7 mouse cellular contexts compared by ENCODE assay signal in the genomic region with DNA sequence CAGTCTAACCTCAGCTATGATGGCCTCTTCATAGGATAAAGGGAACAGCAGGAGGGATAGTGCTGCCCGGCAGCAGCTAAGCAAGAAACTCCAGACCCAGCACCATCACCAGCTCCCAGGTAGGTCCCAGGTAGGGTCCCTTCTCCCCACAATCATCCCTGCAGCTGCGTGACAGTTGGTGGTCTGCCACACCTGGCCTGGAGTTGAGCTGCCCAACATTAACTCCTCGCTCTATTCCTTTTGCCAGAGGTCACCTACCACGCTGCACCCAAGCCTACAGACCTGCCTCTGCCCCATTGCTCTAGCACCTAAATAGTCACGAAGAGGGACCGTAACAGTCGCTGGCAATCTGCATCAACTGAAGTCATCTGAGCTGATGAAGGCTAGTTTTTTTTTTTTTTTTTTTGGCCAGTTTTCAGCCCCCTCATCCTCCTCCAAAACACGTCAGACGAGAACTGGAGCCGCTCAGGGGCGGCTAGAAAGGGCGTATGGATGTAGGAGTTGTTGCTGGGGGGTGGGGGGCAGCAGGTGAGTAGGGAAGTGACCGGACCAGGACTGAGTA. TPM values are rescaled to one million over a fixed set of nuclear protein-coding genes. Genes with fewer than 3 reads are reported as not detected.
DNase-seq lines count a peak whose midpoint lies in the region; ATAC-seq and TF ChIP-seq lines count a peak whose summit lies in the region.

No protein-coding gene starts in this region.

- peak overlapping the region; percentile 96; the same call in 1 of the 2 replicates for H3K9ac ChIP-seq in neural tube, embryonic 11.5 days (ENCODE audit: low read length)
- peak overlapping the region; percentile 99 for H3K9ac ChIP-seq in forebrain, embryonic 13.5 days
- peak overlapping the region; percentile 90 for H3K9ac ChIP-seq in limb, embryonic 14.5 days (ENCODE audit: low read depth, low read length, severe bottlenecking)
- H3K9ac ChIP-seq in stomach, embryonic 16.5 days (ENCODE audit: low read length), result peak overlapping the region; percentile 91

- H3K9me3 ChIP-seq in neural tube, embryonic 11.5 days (ENCODE audit: control insufficient read depth, low read length), result no peaks in the 10 kb centered on the region
- no peaks in the 10 kb centered on the region for H3K9me3 ChIP-seq in forebrain, embryonic 13.5 days (replicated peaks)
- no peaks in the 10 kb centered on the region for H3K9me3 ChIP-seq in limb, embryonic 14.5 days (ENCODE audit: control insufficient read depth, low read length)
- no peaks in the 10 kb centered on the region for H3K9me3 ChIP-seq in stomach, embryonic 16.5 days (replicated peaks; ENCODE audit: control insufficient read depth, low read length)

- peak overlapping the region; percentile 83; the same call in 1 of the 2 replicates for H3K27ac ChIP-seq in neural tube, embryonic 11.5 days (ENCODE audit: low read depth, low read length)
- H3K27ac ChIP-seq in forebrain, embryonic 13.5 days, result peak overlapping the region; percentile 98
- H3K27ac ChIP-seq in limb, embryonic 14.5 days (replicated peaks; ENCODE audit: low read depth, low read length), result peak overlapping the region; percentile 91; the same call in 1 of the 2 replicates
- peak overlapping the region; percentile 10; the same call in 1 of the 2 replicates for H3K27ac ChIP-seq in stomach, embryonic 16.5 days (ENCODE audit: low read length)

- H3K4me2 ChIP-seq in neural tube, embryonic 11.5 days (ENCODE audit: low read depth), result peak overlapping the region; percentile 66
- peak overlapping the region; percentile 97 for H3K4me2 ChIP-seq in forebrain, embryonic 13.5 days
- H3K4me2 ChIP-seq in limb, embryonic 14.5 days (replicated peaks; ENCODE audit: low read depth, low read length, severe bottlenecking), result peak overlapping the region; percentile 71
- H3K4me2 ChIP-seq in stomach, embryonic 16.5 days (ENCODE audit: low read depth, low read length), result peak overlapping the region; percentile 79

- peaks cover 12% of the 10 kb centered on the region for H3K4me1 ChIP-seq in neural tube, embryonic 11.5 days (ENCODE audit: control insufficient read depth, insufficient read depth, low read length)
- H3K4me1 ChIP-seq in forebrain, embryonic 13.5 days, result peaks cover 38% of the 10 kb centered on the region
- peaks cover 13% of the 10 kb centered on the region for H3K4me1 ChIP-seq in limb, embryonic 14.5 days (ENCODE audit: control insufficient read depth, insufficient read depth, low read length)
- H3K4me1 ChIP-seq in stomach, embryonic 16.5 days (ENCODE audit: control insufficient read depth, insufficient read depth, low read length), result peaks cover 20% of the 10 kb centered on the region

- TF ChIP-seq POLR2A in limb, embryonic 14.5 days (IDR thresholded peaks at IDR 0.05; ENCODE audit: borderline replicate concordance, extremely low read depth, insufficient read depth, insufficient read length), result no peak

- no peaks in the 10 kb centered on the region for H3K36me3 ChIP-seq in neural tube, embryonic 11.5 days (ENCODE audit: control insufficient read depth, insufficient read depth, low read length)
- H3K36me3 ChIP-seq in forebrain, embryonic 13.5 days (ENCODE audit: poor library complexity, severe bottlenecking), result peaks cover 14% of the 10 kb centered on the region
- H3K36me3 ChIP-seq in limb, embryonic 14.5 days (ENCODE audit: control insufficient read depth, insufficient read depth, low read length), result no peaks in the 10 kb centered on the region
- no peaks in the 10 kb centered on the region for H3K36me3 ChIP-seq in stomach, embryonic 16.5 days (ENCODE audit: control insufficient read depth, insufficient read depth, low read length)

- no peak for DNase-seq in neural tube, embryonic 11.5 days (ENCODE audit: low spot score)
- no peak for DNase-seq in neural tube, embryonic 10.5 days (ENCODE audit: extremely low spot score, low spot score)
- DNase-seq in limb, embryonic 14.5 days (ENCODE audit: low spot score), result no peak
- no peak for DNase-seq in urinary bladder, postnatal 14 days (ENCODE audit: low spot score)
- DNase-seq in urinary bladder, adult 2 months (ENCODE audit: low spot score), result no peak

- 5% methylated on average over 13 of the region's 13 CpGs for WGBS in neural tube, embryonic 11.5 days
- 4% methylated on average over 13 of the region's 13 CpGs for WGBS in forebrain, embryonic 13.5 days
- whole genome bisulfite sequencing in limb, embryonic 14.5 days, result 5% methylated on average over 13 of the region's 13 CpGs
- WGBS in stomach, embryonic 16.5 days, result 9% methylated on average over 13 of the region's 13 CpGs

- peak overlapping the region; percentile 91 for H3K4me3 ChIP-seq in neural tube, embryonic 11.5 days (ENCODE audit: low read depth, low read length)
- H3K4me3 ChIP-seq in forebrain, embryonic 13.5 days, result peak overlapping the region; percentile 100
- peak overlapping the region; percentile 90 for H3K4me3 ChIP-seq in limb, embryonic 14.5 days (replicated peaks; ENCODE audit: low read length)
- peak overlapping the region; percentile 80 for H3K4me3 ChIP-seq in stomach, embryonic 16.5 days (replicated peaks; ENCODE audit: low read length)

- no peak for ATAC-seq in neural tube, embryonic 11.5 days (ENCODE audit: insufficient read depth, low FRiP score, low TSS enrichment)
- ATAC-seq in forebrain, embryonic 13.5 days, result peak; percentile 1; the same call in 1 of the 2 replicates
- no peak for ATAC-seq in limb, embryonic 14.5 days (ENCODE audit: low FRiP score, low read depth)
- ATAC-seq in stomach, embryonic 16.5 days (ENCODE audit: insufficient read depth, low FRiP score), result no peak

- no peaks in the 10 kb centered on the region for H3K27me3 ChIP-seq in neural tube, embryonic 11.5 days (ENCODE audit: control insufficient read depth, insufficient read depth, low read length)
- 0 out of 2 replicates have a peak, but pooled peaks cover 4% of the 10 kb centered on the region for H3K27me3 ChIP-seq in forebrain, embryonic 13.5 days
- H3K27me3 ChIP-seq in limb, embryonic 14.5 days (ENCODE audit: control insufficient read depth, insufficient read depth, low read length), result no peaks in the 10 kb centered on the region
- peaks cover 5% of the 10 kb centered on the region; the same call in 1 of the 2 replicates for H3K27me3 ChIP-seq in stomach, embryonic 16.5 days (ENCODE audit: control insufficient read depth, insufficient read depth, low read length)

RNA-seq across cellular contexts. Expression of gene Gpc1, which starts 0.7 kb away (rescaled TPM):
- polyA plus RNA-seq in neural tube, embryonic 11.5 days (2014; fragmentation: Nextera tagmentation; extraction: Ambion mirVana), result 49.5 and 52.5 TPM in 2 replicates
- polyA plus RNA-seq in forebrain, embryonic 13.5 days (2015; fragmentation: Nextera tagmentation; extraction: Ambion mirVana), result 115 and 117 TPM in 2 replicates
- polyA plus RNA-seq in limb, embryonic 14.5 days (2012; rRNA removed), result 75.5 and 107 TPM in 2 replicates
- 72.8 and 76.2 TPM in 2 replicates for polyA plus RNA-seq in limb, embryonic 14.5 days (2014; fragmentation: Nextera tagmentation; extraction: Ambion mirVana)
- 36.2 and 39.3 TPM in 2 replicates for polyA plus RNA-seq in stomach, embryonic 16.5 days (2015; fragmentation: Nextera tagmentation; extraction: Ambion mirVana)
- 14.0 and 18.3 TPM in 2 replicates for polyA plus RNA-seq in urinary bladder, adult 2 months (2012; rRNA removed)

Comparison
In these comparisons a context has a peak if more than half of its experiments do, and no peak if none do; other contexts are left out.
1. H3K27ac ChIP-seq: peak in every context shown above with its lines; median percentile 98 in forebrain, embryonic 13.5 days; 91 in limb, embryonic 14.5 days; 83 in neural tube, embryonic 11.5 days; 10 in stomach, embryonic 16.5 days.